Mouse (Mus musculus): ENCODE results near the gene A730071L15Rik. TPM values are rescaled to one million over a fixed set of nuclear protein-coding genes. Genes with fewer than 3 reads are reported as not detected.
A peak's percentile ranks its signal among the peaks of the same experiment; 100 is the strongest.

Gene A730071L15Rik
- polyA plus RNA-seq, 1 experiment = not detected

DNA sequence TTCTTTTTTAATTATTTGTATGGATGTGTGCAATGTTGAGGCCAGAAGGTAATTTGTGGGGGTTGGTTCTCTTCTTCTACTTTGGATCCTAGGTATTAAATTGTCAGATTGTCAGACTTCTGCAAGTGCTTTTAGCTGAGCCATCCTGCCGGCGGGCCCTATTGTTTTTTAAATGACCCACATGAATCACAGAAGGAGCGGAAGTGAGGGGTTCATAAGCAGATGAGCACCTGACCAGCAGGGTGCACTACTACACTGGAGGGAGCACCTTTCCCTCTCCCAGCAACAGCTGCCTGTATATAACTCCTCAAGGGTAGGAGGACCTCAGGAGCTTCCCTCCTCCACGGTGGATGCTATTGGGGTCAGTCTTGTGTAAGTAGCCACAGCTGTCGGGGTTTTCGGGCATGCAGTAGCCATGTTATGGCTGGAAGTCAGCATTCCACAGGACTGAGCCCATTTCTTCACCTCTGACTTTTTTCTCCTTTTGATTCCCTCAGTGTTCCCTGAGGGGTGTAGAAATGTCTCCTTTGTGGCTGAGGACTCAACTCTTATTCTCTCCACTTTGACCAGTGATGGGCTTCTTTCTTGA lies 18.9 kb upstream of the A730071L15Rik start:
- peaks cover 28% of the 10 kb centered on the region for H3K4me1 ChIP-seq (ENCODE audit: control insufficient read depth, insufficient read depth, low read length)
- H3K27ac ChIP-seq (ENCODE audit: insufficient read depth, low read depth, low read length) = no peak overlapping the region
- H3K4me3 ChIP-seq (ENCODE audit: insufficient read depth, low read length) = no peak overlapping the region
- TF ChIP-seq POLR2A (IDR thresholded peaks at IDR 0.05; ENCODE audit: borderline replicate concordance, low read depth, low read length) = no peak
- TF ChIP-seq CTCF (IDR thresholded peaks at IDR 0.05; ENCODE audit: low read depth, low read length) = no peak

- TF ChIP-seq CTCF (IDR thresholded peaks at IDR 0.05; ENCODE audit: low read depth, low read length) (no peak), POLR2A (IDR thresholded peaks at IDR 0.05; ENCODE audit: borderline replicate concordance, low read depth, low read length) (no peak)
- H3K4me1 ChIP-seq (ENCODE audit: control insufficient read depth, insufficient read depth, low read length) = peaks cover 19% of the 10 kb centered on the region
- no peak overlapping the region for H3K4me3 ChIP-seq (ENCODE audit: insufficient read depth, low read length)
- H3K27ac ChIP-seq (ENCODE audit: insufficient read depth, low read depth, low read length) = no peak overlapping the region
These were observed 16.6 kb upstream of the A730071L15Rik start for GRCm38 (mm10) chr11:6183246-6183645.

- TF ChIP-seq CTCF (IDR thresholded peaks at IDR 0.05; ENCODE audit: low read depth, low read length) (no peak), POLR2A (IDR thresholded peaks at IDR 0.05; ENCODE audit: borderline replicate concordance, low read depth, low read length) (no peak)
- peaks cover 10% of the 10 kb centered on the region for H3K4me1 ChIP-seq (ENCODE audit: control insufficient read depth, insufficient read depth, low read length)
- H3K4me3 ChIP-seq (ENCODE audit: insufficient read depth, low read length) = no peak overlapping the region
- no peak overlapping the region for H3K27ac ChIP-seq (ENCODE audit: insufficient read depth, low read depth, low read length)
These were observed 15.5 kb upstream of the A730071L15Rik start for GRCm38 (mm10) chr11:6184202-6184935.

GRCm38 (mm10) chr11:6187399-6187798 lies 12.4 kb upstream of the A730071L15Rik start:
- H3K4me3 ChIP-seq (ENCODE audit: insufficient read depth, low read length) = no peak overlapping the region
- no peak overlapping the region for H3K27ac ChIP-seq (ENCODE audit: insufficient read depth, low read depth, low read length)
- H3K4me1 ChIP-seq (ENCODE audit: control insufficient read depth, insufficient read depth, low read length) = no peaks in the 10 kb centered on the region
- TF ChIP-seq POLR2A (IDR thresholded peaks at IDR 0.05; ENCODE audit: borderline replicate concordance, low read depth, low read length) (no peak), CTCF (IDR thresholded peaks at IDR 0.05; ENCODE audit: low read depth, low read length) (no peak)

- no peak overlapping the region for H3K27ac ChIP-seq (ENCODE audit: insufficient read depth, low read depth, low read length)
- TF ChIP-seq POLR2A (IDR thresholded peaks at IDR 0.05; ENCODE audit: borderline replicate concordance, low read depth, low read length) = no peak
- peak; percentile 88 for TF ChIP-seq CTCF (IDR thresholded peaks at IDR 0.05; ENCODE audit: low read depth, low read length)
- no peaks in the 10 kb centered on the region for H3K4me1 ChIP-seq (ENCODE audit: control insufficient read depth, insufficient read depth, low read length)
- H3K4me3 ChIP-seq (ENCODE audit: insufficient read depth, low read length) = no peak overlapping the region
These were observed 12.0 kb upstream of the A730071L15Rik start for GRCm38 (mm10) chr11:6187878-6188277.

- Histone ChIP-seq H3K27ac (ENCODE audit: insufficient read depth, low read depth, low read length) (no peak overlapping the region), H3K4me3 (ENCODE audit: insufficient read depth, low read length) (no peak overlapping the region), H3K4me1 (ENCODE audit: control insufficient read depth, insufficient read depth, low read length) (peaks cover 22% of the 10 kb centered on the region)
- no peak for TF ChIP-seq CTCF (IDR thresholded peaks at IDR 0.05; ENCODE audit: low read depth, low read length)
These were observed 3.0 kb upstream of the A730071L15Rik start for GRCm38 (mm10) chr11:6196780-6197179.

DNA sequence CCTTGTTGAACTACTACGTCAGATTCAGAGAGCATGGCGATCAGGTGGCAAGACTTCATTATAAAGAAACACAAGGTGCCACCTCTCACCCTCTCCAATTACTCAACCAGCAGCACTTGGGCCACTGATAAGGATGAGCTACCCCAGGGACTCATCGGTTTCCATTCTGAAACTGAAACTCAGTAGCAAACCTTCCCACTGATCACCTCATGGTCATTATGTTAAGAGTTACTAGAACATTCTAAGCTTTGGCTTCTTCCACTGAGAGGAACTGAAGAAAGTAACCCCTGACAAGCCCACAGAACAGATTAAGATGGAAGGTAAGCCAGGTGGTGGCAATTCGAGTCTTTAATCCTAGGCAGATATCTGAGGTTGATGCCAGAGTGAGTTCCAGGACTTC lies 1.4 kb upstream of the A730071L15Rik start:
- Histone ChIP-seq H3K4me3 (ENCODE audit: insufficient read depth, low read length) (peak overlapping the region; percentile 8), H3K27ac (ENCODE audit: insufficient read depth, low read depth, low read length) (no peak overlapping the region), H3K4me1 (ENCODE audit: control insufficient read depth, insufficient read depth, low read length) (peaks cover 22% of the 10 kb centered on the region)
- TF ChIP-seq POLR2A (IDR thresholded peaks at IDR 0.05; ENCODE audit: borderline replicate concordance, low read depth, low read length) = no peak
- no peak for TF ChIP-seq CTCF (IDR thresholded peaks at IDR 0.05; ENCODE audit: low read depth, low read length)

DNA sequence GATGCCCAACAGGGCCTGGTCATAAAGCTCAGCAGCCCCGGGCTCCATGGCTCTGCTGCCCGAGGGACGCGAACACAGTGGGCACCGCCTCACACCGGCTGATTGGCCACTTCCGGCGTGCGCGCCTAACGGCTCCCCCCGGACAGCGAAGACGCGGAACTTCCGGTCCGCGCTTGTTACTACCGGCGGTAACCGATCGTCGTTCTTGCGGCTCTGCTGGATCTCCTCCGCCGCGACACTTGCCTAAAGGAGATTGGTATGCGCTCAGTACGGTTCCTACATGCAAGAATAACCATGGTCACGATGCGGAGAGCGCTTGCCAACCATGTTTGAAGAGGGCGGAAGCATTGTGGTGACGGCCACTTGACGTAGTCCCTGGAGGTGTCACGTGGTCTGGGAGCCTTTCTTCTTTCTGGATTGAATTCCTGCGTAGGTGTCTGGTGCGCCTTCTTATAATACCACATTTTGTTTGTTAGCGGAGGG lies 299 bp downstream of the A730071L15Rik start, which contains the start of gene Nudcd3:
TSS of gene Nudcd3 (minus strand) at position 329 of the 483 bp plus-strand sequence.
- no peak for TF ChIP-seq POLR2A (IDR thresholded peaks at IDR 0.05; ENCODE audit: borderline replicate concordance, low read depth, low read length)
- TF ChIP-seq CTCF (IDR thresholded peaks at IDR 0.05; ENCODE audit: low read depth, low read length) = no peak
- Histone ChIP-seq H3K4me3 (ENCODE audit: insufficient read depth, low read length) (peak within 1 kb of the TSS; percentile 95), H3K27ac (ENCODE audit: insufficient read depth, low read depth, low read length) (peak within 1 kb of the TSS; percentile 97)

GRCm38 (mm10) chr11:6200570-6200969 lies 741 bp downstream of the A730071L15Rik start:
- Histone ChIP-seq H3K27ac (ENCODE audit: insufficient read depth, low read depth, low read length) (no peak overlapping the region; the same call in 1 of the 2 replicates), H3K4me3 (ENCODE audit: insufficient read depth, low read length) (peak overlapping the region; percentile 95), H3K4me1 (ENCODE audit: control insufficient read depth, insufficient read depth, low read length) (peaks cover 18% of the 10 kb centered on the region)
- no peak for TF ChIP-seq POLR2A (IDR thresholded peaks at IDR 0.05; ENCODE audit: borderline replicate concordance, low read depth, low read length)
- no peak for TF ChIP-seq CTCF (IDR thresholded peaks at IDR 0.05; ENCODE audit: low read depth, low read length)

More for the DNA sequence above, 299 bp downstream of the A730071L15Rik start, which contains the start of gene Nudcd3:
- H3K4me1 ChIP-seq (ENCODE audit: control insufficient read depth, insufficient read depth, low read length) = peaks cover 20% of the 10 kb centered on the region

DNA sequence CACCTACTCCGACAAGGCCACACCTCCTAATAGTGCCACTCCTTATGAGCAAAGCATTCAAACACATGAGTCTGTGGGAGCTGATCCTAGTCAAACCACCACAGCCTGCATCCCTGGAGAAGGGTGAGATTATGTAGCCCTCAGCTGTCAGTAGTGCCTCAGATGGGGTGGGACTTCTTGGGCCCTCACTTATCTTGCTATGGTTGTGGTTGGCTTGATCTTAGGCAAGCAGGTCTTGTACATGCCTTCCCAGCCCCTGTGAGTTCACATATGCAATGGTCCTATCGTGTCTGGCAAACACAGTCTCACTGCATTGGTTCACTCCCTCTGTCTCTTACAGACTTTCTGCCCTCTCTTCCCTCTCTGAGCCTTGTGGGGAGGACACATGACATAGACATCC lies 7.3 kb downstream of the A730071L15Rik start:
- H3K4me1 ChIP-seq (ENCODE audit: control insufficient read depth, insufficient read depth, low read length) = no peaks in the 10 kb centered on the region
- no peak overlapping the region for H3K4me3 ChIP-seq (ENCODE audit: insufficient read depth, low read length)
- TF ChIP-seq POLR2A (IDR thresholded peaks at IDR 0.05; ENCODE audit: borderline replicate concordance, low read depth, low read length) = no peak
- TF ChIP-seq CTCF (IDR thresholded peaks at IDR 0.05; ENCODE audit: low read depth, low read length) = no peak

More for the DNA sequence above, 7.3 kb downstream of the A730071L15Rik start:
- H3K27ac ChIP-seq (ENCODE audit: insufficient read depth, low read depth, low read length) = no peak overlapping the region

Data from bone marrow macrophage, adult 2 months (primary cell).